Mouse (Mus musculus): ENCODE results near the gene Ppfibp2.

The Ppfibp2 gene

GRCm38 (mm10) chr7:107618028-107618992 lies 23.3 kb downstream of the Ppfibp2 start:
- DNase-seq = no peak

GRCm38 (mm10) chr7:107619225-107619624 lies 24.2 kb downstream of the Ppfibp2 start:
- DNase-seq = no peak

- DNase-seq = no peak
These were observed 25.1 kb downstream of the Ppfibp2 start for GRCm38 (mm10) chr7:107620137-107620536.

GRCm38 (mm10) chr7:107624432-107624831 lies 29.4 kb downstream of the Ppfibp2 start:
- DNase-seq = no peak

- DNase-seq = no peak
These were observed 30.1 kb downstream of the Ppfibp2 start, which contains the start of gene 5330417H12Rik for GRCm38 (mm10) chr7:107625061-107625460. Gene 5330417H12Rik (minus strand): TSS chr7:107625161.

- DNase-seq = no peak
These were observed 30.8 kb downstream of the Ppfibp2 start for GRCm38 (mm10) chr7:107625781-107626180.

GRCm38 (mm10) chr7:107628383-107628782 lies 33.4 kb downstream of the Ppfibp2 start:
- DNase-seq = peak in 1 of 2 experiments; percentile 23

- no peak for DNase-seq
These were observed 38.2 kb downstream of the Ppfibp2 start for GRCm38 (mm10) chr7:107633201-107633600.

- DNase-seq = no peak
These were observed 42.4 kb downstream of the Ppfibp2 start for GRCm38 (mm10) chr7:107637398-107637797.

GRCm38 (mm10) chr7:107638026-107638425 lies 43.0 kb downstream of the Ppfibp2 start:
- DNase-seq = no peak

GRCm38 (mm10) chr7:107642586-107643275 lies 47.7 kb downstream of the Ppfibp2 start:
- DNase-seq = no peak

- peak in 1 of 2 experiments; percentile 16 for DNase-seq
These were observed 50.0 kb downstream of the Ppfibp2 start for GRCm38 (mm10) chr7:107644987-107645386.

- DNase-seq = no peak
These were observed 54.1 kb downstream of the Ppfibp2 start for GRCm38 (mm10) chr7:107648937-107649688.

GRCm38 (mm10) chr7:107649990-107650389 lies 55.0 kb downstream of the Ppfibp2 start:
- no peak for DNase-seq

- no peak for DNase-seq
These were observed 56.8 kb downstream of the Ppfibp2 start for GRCm38 (mm10) chr7:107651821-107652220.

GRCm38 (mm10) chr7:107656451-107656850 lies 61.4 kb downstream of the Ppfibp2 start:
- DNase-seq = no peak

GRCm38 (mm10) chr7:107659186-107659918 lies 64.3 kb downstream of the Ppfibp2 start:
- no peak for DNase-seq

- DNase-seq = peak; percentile 64 to 67
These were observed 66.3 kb downstream of the Ppfibp2 start for GRCm38 (mm10) chr7:107661189-107661842.

- DNase-seq = no peak
These were observed 66.9 kb downstream of the Ppfibp2 start for GRCm38 (mm10) chr7:107661843-107662281.

- DNase-seq = no peak
These were observed 68.6 kb downstream of the Ppfibp2 start for GRCm38 (mm10) chr7:107663621-107664020.

Measured in B cell, adult 2 months (primary cell).